Mouse (Mus musculus) spleen, adult 10 weeks (tissue): ENCODE results near the gene Nmi. TPM values are rescaled to one million over a fixed set of nuclear protein-coding genes. Genes with fewer than 3 reads are reported as not detected.

Experiments
- polyA plus RNA-seq: library from polyadenylated mRNA; stranded (reverse); fragments of 350-450 nt; fragmentation: Illumina TruSeq; extraction: RNeasy Lipid Tissue Mini Kit (QIAGEN cat#74804); gene quantifications from one replicate; pipeline ENCODE4 v1.2.3, GENCODE M21; 2015; ENCODE audit warnings: low replicate concordance; ENCODE audit not compliant: insufficient read depth

The Nmi gene
- 94.4 TPM for polyA plus RNA-seq

GRCm38 (mm10) chr2:51973410-51973968 is at the start of gene Nmi:
TSS of gene Nmi (minus strand) at chr2:51973494.

GRCm38 (mm10) chr2:51934574-51935334 is 38.5 kb downstream of the Nmi start, which contains the start of gene Rbm43:
TSS of gene Rbm43 (minus strand) at chr2:51935163.

Other genes starting within 250 kb of the Nmi start
- gene Rbm43, start 38.3 kb downstream of the Nmi start, polyA plus RNA-seq, result 64.6 TPM
- 0.50 TPM for gene Tnfaip6, start 64.5 kb upstream of the Nmi start, polyA plus RNA-seq
- 44.2 TPM for gene Rif1, start 99.3 kb upstream of the Nmi start, polyA plus RNA-seq